Mouse (Mus musculus) myocyte (in vitro differentiated cells): ENCODE data around the gene Myo1g. TPM values are rescaled to one million over a fixed set of nuclear protein-coding genes. Genes with fewer than 3 reads are reported as not detected.

Source experiments
- H3K27me3 ChIP-seq: one replicate; pipeline ENCODE4 v1.6.1; 2011; ENCODE audit not compliant: control insufficient read depth, insufficient read depth, insufficient read length
- H3K36me3 ChIP-seq: one replicate; pipeline ENCODE4 v1.6.1; 2011; ENCODE audit not compliant: control insufficient read depth, insufficient read depth
- H3K4me2 ChIP-seq: one replicate; pipeline ENCODE4 v1.6.1; 2011; ENCODE audit warnings: low read depth, control low read depth
- H3K4me3 ChIP-seq: one replicate; pipeline ENCODE4 v1.5.1; 2011; ENCODE audit warnings: mild to moderate bottlenecking, control low read depth, moderate library complexity
- H3K79me2 ChIP-seq: one replicate; pipeline ENCODE4 v1.6.1; 2011; ENCODE audit not compliant: control insufficient read depth, insufficient read depth
- H3ac ChIP-seq: one replicate; pipeline ENCODE4 v1.6.1; 2011; ENCODE audit not compliant: control insufficient read depth, insufficient read length
- CEBPB ChIP-seq: IDR thresholded peaks from 2 replicates; pipeline ENCODE4 v1.6.1; 2011; ENCODE audit warnings: mild to moderate bottlenecking, moderate library complexity; ENCODE audit not compliant: poor library complexity, insufficient read depth, severe bottlenecking
- E2F4 ChIP-seq: IDR thresholded peaks from one replicate; pipeline ENCODE4 v1.6.1; 2011; ENCODE audit warnings: mild to moderate bottlenecking, control low read depth, moderate library complexity; ENCODE audit not compliant: insufficient read depth
- MAX ChIP-seq: IDR thresholded peaks from one replicate; pipeline ENCODE4 v1.6.1; 2011; ENCODE audit warnings: low read depth, mild to moderate bottlenecking, control low read depth
- MYOD1 ChIP-seq, 3 experiments: IDR thresholded peaks; one replicate each; pipeline ENCODE4 v1.6.1; 2011; ENCODE audit warnings: control low read depth in 2 of 3, low read depth in 2 of 3, mild to moderate bottlenecking in 2 of 3, moderate library complexity in 1 of 3; ENCODE audit not compliant: insufficient read length in 2 of 3, control insufficient read depth in 1 of 3
- MYOG ChIP-seq, 3 experiments: IDR thresholded peaks; one replicate each; pipeline ENCODE4 v1.6.1; 2011; ENCODE audit warnings: control low read depth in 2 of 3, low read depth in 2 of 3, mild to moderate bottlenecking in 2 of 3; ENCODE audit not compliant: insufficient read length in 2 of 3, control insufficient read depth in 1 of 3, insufficient read depth in 1 of 3
- POLR2A ChIP-seq: IDR thresholded peaks from one replicate; pipeline ENCODE4 v1.6.1; 2011; ENCODE audit warnings: low read depth, mild to moderate bottlenecking, control low read depth, moderate library complexity; ENCODE audit not compliant: insufficient read length
- POLR2AphosphoS2 ChIP-seq: IDR thresholded peaks from one replicate; pipeline ENCODE4 v1.6.1; 2011; ENCODE audit warnings: low read depth, control low read depth; ENCODE audit not compliant: insufficient read length
- REST ChIP-seq: IDR thresholded peaks from one replicate; pipeline ENCODE4 v1.6.1; 2011; ENCODE audit warnings: mild to moderate bottlenecking, control low read depth, moderate library complexity; ENCODE audit not compliant: insufficient read depth, insufficient read length
- SRF ChIP-seq: IDR thresholded peaks from one replicate; pipeline ENCODE4 v1.6.1; 2011; ENCODE audit warnings: low read depth; ENCODE audit not compliant: control insufficient read depth, insufficient read length
- TCF12 ChIP-seq: IDR thresholded peaks from one replicate; pipeline ENCODE4 v1.6.1; 2011; ENCODE audit warnings: mild to moderate bottlenecking, control low read depth; ENCODE audit not compliant: poor library complexity, insufficient read depth, severe bottlenecking
- TCF3 ChIP-seq: IDR thresholded peaks from one replicate; pipeline ENCODE4 v1.6.1; 2011; ENCODE audit warnings: low read depth, control low read depth; ENCODE audit not compliant: insufficient read length
- USF1 ChIP-seq: IDR thresholded peaks from one replicate; pipeline ENCODE4 v1.6.1; 2011; ENCODE audit warnings: low read depth, mild to moderate bottlenecking, control low read depth, moderate library complexity
- polyA plus RNA-seq: library from polyadenylated mRNA; unstranded; fragments of >200 nt; fragmentation: generic; extraction: Trizol; gene quantifications from one replicate; pipeline ENCODE4 v1.2.1, GENCODE M21; 2012; ENCODE audit warnings: missing spikeins

The Myo1g gene
- polyA plus RNA-seq, 1 experiment = 0.04 TPM

GRCm38 (mm10) chr11:6559996-6560395, 39.2 kb upstream of the Myo1g start:
- H3K36me3 ChIP-seq = peaks cover 6% of the 10 kb centered on the region
- H3K27me3 ChIP-seq = no peaks in the 10 kb centered on the region
- H3K4me2 ChIP-seq = no peak overlapping the region
- no peak for TF ChIP-seq SRF
- TF ChIP-seq MYOD1 (IDR thresholded peaks at IDR 0.05; ENCODE audit: control insufficient read depth in 1 of 3, insufficient read length in 2 of 3, low read depth in 2 of 3) = no peak
- TF ChIP-seq TCF12 = no peak
- TF ChIP-seq CEBPB = no peak
- no peak overlapping the region for H3K4me3 ChIP-seq
- no peak overlapping the region for H3ac ChIP-seq
- H3K79me2 ChIP-seq = peaks cover 93% of the 10 kb centered on the region

GRCm38 (mm10) chr11:6558234-6558633, 37.5 kb upstream of the Myo1g start:
- no peaks in the 10 kb centered on the region for H3K27me3 ChIP-seq
- no peak overlapping the region for H3K4me2 ChIP-seq
- H3K4me3 ChIP-seq = no peak overlapping the region
- peaks cover 6% of the 10 kb centered on the region for H3K36me3 ChIP-seq
- no peak overlapping the region for H3ac ChIP-seq
- H3K79me2 ChIP-seq = peaks cover 99% of the 10 kb centered on the region
- no peak for TF ChIP-seq E2F4
- TF ChIP-seq MYOD1 (IDR thresholded peaks at IDR 0.05; ENCODE audit: control insufficient read depth in 1 of 3, insufficient read length in 2 of 3, low read depth in 2 of 3) = no peak
- TF ChIP-seq SRF = no peak
- TF ChIP-seq USF1 = no peak
- TF ChIP-seq TCF3 = no peak
- no peak for TF ChIP-seq REST
- no peak for TF ChIP-seq CEBPB
- TF ChIP-seq POLR2A = no peak
- TF ChIP-seq MAX = no peak
- no peak for TF ChIP-seq TCF12
- no peak for TF ChIP-seq POLR2AphosphoS2
- TF ChIP-seq MYOG (IDR thresholded peaks at IDR 0.05; ENCODE audit: control insufficient read depth in 1 of 3, insufficient read depth in 1 of 3, insufficient read length in 2 of 3, low read depth in 2 of 3) = no peak

- TF ChIP-seq POLR2A (no peak), MAX (no peak), REST (no peak), TCF3 (no peak), TCF12 (no peak), USF1 (no peak), CEBPB (no peak), SRF (no peak), MYOG (IDR thresholded peaks at IDR 0.05; ENCODE audit: control insufficient read depth in 1 of 3, insufficient read depth in 1 of 3, insufficient read length in 2 of 3, low read depth in 2 of 3) (no peak), E2F4 (no peak), POLR2AphosphoS2 (no peak), MYOD1 (IDR thresholded peaks at IDR 0.05; ENCODE audit: control insufficient read depth in 1 of 3, insufficient read length in 2 of 3, low read depth in 2 of 3) (no peak)
- Histone ChIP-seq H3K4me3 (no peak overlapping the region), H3K4me2 (no peak overlapping the region), H3K36me3 (no peaks in the 10 kb centered on the region), H3K79me2 (peaks cover 83% of the 10 kb centered on the region), H3K27me3 (no peaks in the 10 kb centered on the region), H3ac (no peak overlapping the region)
Measured at GRCm38 (mm10) chr11:6550201-6550600, 29.4 kb upstream of the Myo1g start.

- no peaks in the 10 kb centered on the region for H3K36me3 ChIP-seq
- H3K79me2 ChIP-seq = peaks cover 79% of the 10 kb centered on the region
- TF ChIP-seq CEBPB (no peak), E2F4 (no peak), MYOG (IDR thresholded peaks at IDR 0.05; ENCODE audit: control insufficient read depth in 1 of 3, insufficient read depth in 1 of 3, insufficient read length in 2 of 3, low read depth in 2 of 3) (no peak), TCF3 (no peak), MAX (no peak), SRF (no peak), POLR2A (no peak), REST (no peak), POLR2AphosphoS2 (no peak), USF1 (no peak), MYOD1 (IDR thresholded peaks at IDR 0.05; ENCODE audit: control insufficient read depth in 1 of 3, insufficient read length in 2 of 3, low read depth in 2 of 3) (no peak), TCF12 (no peak)
- H3ac ChIP-seq = no peak overlapping the region
- no peak overlapping the region for H3K4me2 ChIP-seq
- no peak overlapping the region for H3K4me3 ChIP-seq
- no peaks in the 10 kb centered on the region for H3K27me3 ChIP-seq
Measured at GRCm38 (mm10) chr11:6549770-6550169, 29.0 kb upstream of the Myo1g start.

- Histone ChIP-seq H3ac (peak overlapping the region; percentile 63), H3K27me3 (no peaks in the 10 kb centered on the region), H3K79me2 (peaks cover 59% of the 10 kb centered on the region), H3K4me3 (peak overlapping the region; percentile 61), H3K4me2 (peak overlapping the region; percentile 91), H3K36me3 (no peaks in the 10 kb centered on the region)
- no peak for TF ChIP-seq POLR2AphosphoS2
- TF ChIP-seq MYOG (IDR thresholded peaks at IDR 0.05; ENCODE audit: control insufficient read depth in 1 of 3, insufficient read depth in 1 of 3, insufficient read length in 2 of 3, low read depth in 2 of 3) = no peak
- TF ChIP-seq E2F4 = no peak
- TF ChIP-seq MYOD1 (IDR thresholded peaks at IDR 0.05; ENCODE audit: control insufficient read depth in 1 of 3, insufficient read length in 2 of 3, low read depth in 2 of 3) = no peak
- no peak for TF ChIP-seq MAX
- no peak for TF ChIP-seq POLR2A
- TF ChIP-seq TCF3 = no peak
- no peak for TF ChIP-seq REST
- TF ChIP-seq SRF = no peak
- TF ChIP-seq USF1 = no peak
- no peak for TF ChIP-seq TCF12
Measured at GRCm38 (mm10) chr11:6547696-6548325, 27.0 kb upstream of the Myo1g start.
